Mouse (Mus musculus) liver, embryonic 18 days (tissue): ENCODE data around the gene Rnpep. TPM values are rescaled to one million over a fixed set of nuclear protein-coding genes. Genes with fewer than 3 reads are reported as not detected.

ENCODE experiments used
- polyA plus RNA-seq: library from polyadenylated mRNA; depleted of rRNA; stranded (reverse); fragments of >200 nt; gene quantifications from 2 replicates; pipeline ENCODE4 v1.2.3, GENCODE M21; 2012; rRNA removed

Rnpep gene
- 11.3 and 12.4 TPM in 2 replicates for polyA plus RNA-seq

DNA sequence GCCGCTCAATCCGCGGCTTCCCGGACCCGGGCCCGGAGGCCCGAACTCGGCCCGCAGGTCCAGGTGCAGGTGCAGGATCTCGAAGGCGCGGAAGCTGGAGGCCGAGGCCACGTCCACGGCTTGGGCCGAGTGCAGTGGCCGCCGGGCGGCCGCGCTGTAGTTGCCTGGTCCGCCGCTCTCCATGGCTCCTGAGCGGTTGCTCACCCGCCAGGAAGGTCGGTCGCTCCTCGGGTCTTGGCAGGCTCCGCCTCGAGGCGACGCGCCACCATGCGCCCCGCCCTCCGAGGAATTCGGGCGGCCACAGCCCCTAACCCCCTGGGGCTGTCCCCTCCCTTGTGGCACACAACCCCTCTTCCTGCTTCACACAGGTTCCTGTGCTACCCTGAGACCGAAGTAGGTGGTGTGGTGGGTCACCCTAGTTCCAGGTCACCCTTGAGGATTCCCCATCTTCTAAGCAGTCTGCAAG is at the start of gene Rnpep:
Rnpep (minus strand) TSS at position 259 of the 466 bp plus-strand sequence.

DNA sequence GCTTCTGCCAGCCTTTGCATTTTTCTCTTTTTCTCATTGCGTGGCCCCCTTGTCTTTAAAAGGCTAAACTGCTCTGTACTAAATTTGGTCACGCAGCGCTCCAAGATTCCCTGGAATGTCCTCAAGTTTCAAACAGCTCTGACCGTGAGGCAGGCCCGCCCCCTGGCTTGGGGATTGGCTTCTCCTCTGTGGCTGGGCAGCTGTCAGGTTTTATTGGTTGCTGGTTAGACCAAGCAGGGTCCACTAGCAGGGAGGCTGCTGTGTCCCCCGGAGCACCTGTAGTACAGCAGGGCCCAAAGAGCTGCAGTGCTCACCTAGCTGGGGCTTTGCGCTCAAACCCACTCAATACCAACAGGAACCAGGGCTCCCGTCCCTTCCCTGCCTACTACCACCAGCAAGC is 40.7 kb upstream of the Rnpep start, which contains the start of gene Lmod1:
Lmod1 (plus strand) TSS at position 237 of the 400 bp plus-strand sequence.

GRCm38 (mm10) chr1:135313284-135314031 is 29.6 kb upstream of the Rnpep start, which contains the start of gene Timm17a:
TSS of gene Timm17a (minus strand) at chr1:135313778.

GRCm38 (mm10) chr1:135258380-135259127 is 25.3 kb downstream of the Rnpep start, which contains the start of gene Elf3:
TSS of gene Elf3 (minus strand) at chr1:135258568.

Other genes starting within 250 kb of the Rnpep start
- gene Lgr6, start 178.8 kb downstream of the Rnpep start, polyA plus RNA-seq: 0.05 and 0.06 TPM in 2 replicates
- gene Ptpn7, start 151.4 kb downstream of the Rnpep start, polyA plus RNA-seq: 9.6 and 10.0 TPM in 2 replicates
- gene Arl8a, start 137.3 kb downstream of the Rnpep start, polyA plus RNA-seq: 14.8 and 15.0 TPM in 2 replicates
- not detected in 2 replicates for gene Gpr37l1, start 116.4 kb downstream of the Rnpep start, polyA plus RNA-seq
- 0.70 and 0.71 TPM in 2 replicates for gene Elf3, start 25.5 kb downstream of the Rnpep start, polyA plus RNA-seq
- gene Timm17a, start 29.7 kb upstream of the Rnpep start, polyA plus RNA-seq: 23.3 and 24.1 TPM in 2 replicates
- 0.30 and 0.44 TPM in 2 replicates for gene Lmod1, start 40.7 kb upstream of the Rnpep start, polyA plus RNA-seq
- 0.53 and 0.78 TPM in 2 replicates for gene Shisa4, start 91.2 kb upstream of the Rnpep start, polyA plus RNA-seq
- gene Ipo9, start 146.4 kb upstream of the Rnpep start, polyA plus RNA-seq: 16.4 and 16.6 TPM in 2 replicates